Mouse (Mus musculus) midbrain, embryonic 11.5 days (tissue): Measurements from ENCODE around the gene Hist1h2bq. TPM values are rescaled to one million over a fixed set of nuclear protein-coding genes. Genes with fewer than 3 reads are reported as not detected.
"Not testable (repeated sequence)": the region's sequence is repeated elsewhere in the genome, so short reads cannot be mapped to it uniquely, and the experiment has no call there.

Source experiments
- ATAC-seq: fragments of 200-750 bp; cut with Nextera tagmentation; 2 replicates; pipeline ENCODE4 v1.8.0; 2017; ENCODE audit warnings: moderate TSS enrichment, moderate library complexity; ENCODE audit not compliant: low FRiP score
- DNase-seq: peaks from one replicate; pipeline ENCODE4 v3.0.0; 2015; ENCODE audit warnings: low spot score; ENCODE audit errors: missing footprints
- H3K27ac ChIP-seq: fragments of 300-500 bp; sonication (generic); 2 replicates; pipeline ENCODE4 v1.5.1; 2014; ENCODE audit warnings: low read depth, low read length
- H3K27me3 ChIP-seq: fragments of 300-500 bp; sonication (generic); 2 replicates; pipeline ENCODE4 v1.6.1; 2014; ENCODE audit warnings: mild to moderate bottlenecking, low read length, moderate library complexity, mixed read lengths; ENCODE audit not compliant: control insufficient read depth, insufficient read depth
- H3K36me3 ChIP-seq: fragments of 300-500 bp; sonication (generic); 2 replicates; pipeline ENCODE4 v1.6.1; 2014; ENCODE audit warnings: mild to moderate bottlenecking, low read length, moderate library complexity, mixed read lengths; ENCODE audit not compliant: control insufficient read depth, insufficient read depth
- H3K4me1 ChIP-seq: fragments of 300-500 bp; sonication (generic); 2 replicates; pipeline ENCODE4 v1.6.1; 2014; ENCODE audit warnings: low read length; ENCODE audit not compliant: control insufficient read depth, insufficient read depth
- H3K4me2 ChIP-seq: fragments of 300-500 bp; sonication (generic); 2 replicates; pipeline ENCODE4 v1.6.1; 2014; ENCODE audit warnings: mild to moderate bottlenecking, moderate library complexity
- H3K4me3 ChIP-seq: fragments of 300-500 bp; sonication (generic); 2 replicates; pipeline ENCODE4 v1.5.1; 2014; ENCODE audit warnings: low read depth, low read length
- H3K9ac ChIP-seq: fragments of 300-500 bp; sonication (generic); 2 replicates; pipeline ENCODE4 v1.6.1; 2014; ENCODE audit warnings: low read length
- H3K9me3 ChIP-seq: fragments of 300-500 bp; sonication (generic); 2 replicates; pipeline ENCODE4 v1.6.1; 2016; ENCODE audit warnings: low read length; ENCODE audit not compliant: control insufficient read depth
- WGBS: fragments of 180-500 bp; shearing (Covaris S2); extraction: QIAGEN DNeasy Blood & Tissue Kit; methylation state at CpG from one replicate; pipeline ENCODE4 v1.1.7; 2014; 5-methylcytosine and 5-hydroxymethylcytosine counted together
- polyA plus RNA-seq: library from polyadenylated mRNA; unstranded; fragments of >200 nt; fragmentation: Nextera tagmentation; extraction: Ambion mirVana; gene quantifications from 2 replicates; pipeline ENCODE4 v1.2.1, GENCODE M21; 2014

Hist1h2bq gene
- polyA plus RNA-seq, 1 experiment from 2014 or later: 23.3 TPM

GRCm38 (mm10) chr13:21795584-21795983, 14.4 kb downstream of the Hist1h2bq start:
- no peaks in the 10 kb centered on the region for H3K36me3 ChIP-seq
- WGBS: 92% methylated on average over 7 of the region's 7 CpGs
- H3K27ac ChIP-seq: no peak overlapping the region
- H3K4me2 ChIP-seq: no peak overlapping the region
- peaks cover 5% of the 10 kb centered on the region; the same call in 1 of the 2 replicates for H3K4me1 ChIP-seq
- H3K4me3 ChIP-seq: no peak overlapping the region
- no peaks in the 10 kb centered on the region for H3K27me3 ChIP-seq
- no peak overlapping the region for H3K9ac ChIP-seq
- no peak for DNase-seq
- H3K9me3 ChIP-seq: no peaks in the 10 kb centered on the region
- ATAC-seq: no peak

- no peaks in the 10 kb centered on the region for H3K36me3 ChIP-seq
- H3K4me1 ChIP-seq: peaks cover 18% of the 10 kb centered on the region
- ATAC-seq: no peak
- H3K27ac ChIP-seq: no peak overlapping the region
- H3K4me3 ChIP-seq: peak overlapping the region; percentile 4; the same call in 1 of the 2 replicates
- 7% methylated on average over 18 of the region's 18 CpGs for WGBS
- no peaks in the 10 kb centered on the region for H3K9me3 ChIP-seq
- H3K9ac ChIP-seq: peak overlapping the region; percentile 44
- DNase-seq: peak; percentile 92
- H3K27me3 ChIP-seq: no peaks in the 10 kb centered on the region
- peak overlapping the region; percentile 34; the same call in 1 of the 2 replicates for H3K4me2 ChIP-seq
Observed at GRCm38 (mm10) chr13:21790601-21791283, 19.3 kb downstream of the Hist1h2bq start.

- no peak overlapping the region for H3K4me3 ChIP-seq
- no peaks in the 10 kb centered on the region for H3K27me3 ChIP-seq
- H3K9ac ChIP-seq: no peak overlapping the region
- DNase-seq (peak; percentile 88), ATAC-seq (no peak)
- 61% methylated on average over 6 of the region's 6 CpGs for WGBS
- H3K9me3 ChIP-seq: no peaks in the 10 kb centered on the region
- H3K4me1 ChIP-seq: peaks cover 20% of the 10 kb centered on the region
- H3K27ac ChIP-seq: no peak overlapping the region
- H3K4me2 ChIP-seq: no peak overlapping the region
- H3K36me3 ChIP-seq: no peaks in the 10 kb centered on the region
Observed at GRCm38 (mm10) chr13:21789925-21790324, 20.1 kb downstream of the Hist1h2bq start.

- Histone ChIP-seq H3K4me1 (peaks cover 29% of the 10 kb centered on the region), H3K4me2 (peak overlapping the region; percentile 35), H3K27me3 (no peaks in the 10 kb centered on the region), H3K4me3 (peak overlapping the region; percentile 18; the same call in 1 of the 2 replicates), H3K36me3 (no peaks in the 10 kb centered on the region), H3K27ac (peak overlapping the region; percentile 87), H3K9me3 (no peaks in the 10 kb centered on the region), H3K9ac (peak overlapping the region; percentile 54)
- DNase-seq (peak; percentile 93), ATAC-seq (peak; percentile 25)
- WGBS: 11% methylated on average over 14 of the region's 21 CpGs
Observed at GRCm38 (mm10) chr13:21787760-21788593, 22.0 kb downstream of the Hist1h2bq start.

- under 1% methylated on average over 33 of the region's 63 CpGs for WGBS
- ATAC-seq: peak; percentile 95
Observed at GRCm38 (mm10) chr13:21786899-21787629, 22.9 kb downstream of the Hist1h2bq start, which contains the start of the genes Hist1h2an and Hist1h2bp. Gene Hist1h2an (minus strand): TSS chr13:21787218. Gene Hist1h2bp (plus strand): TSS chr13:21787461.

GRCm38 (mm10) chr13:21786189-21786898, 23.7 kb downstream of the Hist1h2bq start:
- Histone ChIP-seq H3K9me3 (no peaks in the 10 kb centered on the region), H3K27me3 (no peaks in the 10 kb centered on the region), H3K4me1 (peaks cover 34% of the 10 kb centered on the region), H3K4me2 (peak overlapping the region; percentile 48), H3K36me3 (no peaks in the 10 kb centered on the region), H3K9ac (peak overlapping the region; percentile 64), H3K27ac (peak overlapping the region; percentile 80), H3K4me3 (peak overlapping the region; percentile 34)
- ATAC-seq (no peak), DNase-seq (peak; percentile 93)
- 6% methylated on average over 8 of the region's 8 CpGs for WGBS

More at GRCm38 (mm10) chr13:21786899-21787629, 22.9 kb downstream of the Hist1h2bq start, which contains the start of the genes Hist1h2an and Hist1h2bp:
- H3K27me3 ChIP-seq, H3K9me3 ChIP-seq, H3K36me3 ChIP-seq: not testable (repeated sequence)
- H3K9ac ChIP-seq: peak within 1 kb of the TSS; percentile 64
- peak within 1 kb of the TSS; percentile 48 for H3K4me2 ChIP-seq
- H3K4me1 ChIP-seq: peaks cover 34% of the 10 kb centered on the region
- peak within 1 kb of the TSS; percentile 34 for H3K4me3 ChIP-seq
- peak; percentile 99 for DNase-seq
- H3K27ac ChIP-seq: peak within 1 kb of the TSS; percentile 87

- H3K4me3 ChIP-seq: no peak overlapping the region
- H3K27me3 ChIP-seq: no peaks in the 10 kb centered on the region
- H3K27ac ChIP-seq: peak overlapping the region; percentile 87
- H3K4me2 ChIP-seq: peak overlapping the region; percentile 57
- peaks cover 39% of the 10 kb centered on the region for H3K4me1 ChIP-seq
- H3K36me3 ChIP-seq: no peaks in the 10 kb centered on the region
- H3K9me3 ChIP-seq: no peaks in the 10 kb centered on the region
- WGBS: 23% methylated on average over 6 of the region's 6 CpGs
- ATAC-seq (no peak), DNase-seq (peak; percentile 86)
- peak overlapping the region; percentile 68 for H3K9ac ChIP-seq
Observed at GRCm38 (mm10) chr13:21784311-21784710, 25.7 kb downstream of the Hist1h2bq start.

GRCm38 (mm10) chr13:21783734-21784161, 26.2 kb downstream of the Hist1h2bq start:
- H3K9me3 ChIP-seq: no peaks in the 10 kb centered on the region
- no peaks in the 10 kb centered on the region for H3K27me3 ChIP-seq
- peak overlapping the region; percentile 87 for H3K27ac ChIP-seq
- DNase-seq (peak; percentile 97), ATAC-seq (no peak)
- peaks cover 39% of the 10 kb centered on the region for H3K4me1 ChIP-seq
- H3K36me3 ChIP-seq: no peaks in the 10 kb centered on the region
- under 1% methylated on average over 9 of the region's 9 CpGs for WGBS
- H3K4me2 ChIP-seq: peak overlapping the region; percentile 57
- peak overlapping the region; percentile 68 for H3K9ac ChIP-seq
- peak overlapping the region; percentile 38 for H3K4me3 ChIP-seq
